Mouse (Mus musculus) G1E (cell line): Measurements from ENCODE around the gene Casr. TPM values are rescaled to one million over a fixed set of nuclear protein-coding genes. Genes with fewer than 3 reads are reported as not detected.

Experiments used
- ATAC-seq: 2 replicates; pipeline ENCODE4 v1.8.0; 2016; ENCODE audit warnings: mild to moderate bottlenecking; ENCODE audit not compliant: insufficient number of reproducible peaks, poor library complexity, low FRiP score, severe bottlenecking; ENCODE audit errors: extremely low read depth
- DNase-seq: peaks from one replicate; pipeline ENCODE4 v3.0.0; 2012; ENCODE audit warnings: low spot score
- H3K27me3 ChIP-seq: 2 replicates; pipeline ENCODE4 v1.6.1; 2012; ENCODE audit warnings: mild to moderate bottlenecking, low read length, inconsistent platforms; ENCODE audit not compliant: insufficient read depth
- H3K36me3 ChIP-seq: replicated peaks from 2 replicates; pipeline ENCODE3; 2012; ENCODE audit warnings: mild to moderate bottlenecking, inconsistent platforms
- H3K4me1 ChIP-seq: 2 replicates; pipeline ENCODE4 v1.6.1; 2012; ENCODE audit warnings: low read depth, low read length, inconsistent platforms, mixed read lengths; ENCODE audit not compliant: insufficient read depth
- H3K4me3 ChIP-seq: 2 replicates; pipeline ENCODE4 v1.5.1; 2012; ENCODE audit warnings: low read depth, mild to moderate bottlenecking, inconsistent platforms, low read length, moderate library complexity, mixed read lengths
- H3K9me3 ChIP-seq: replicated peaks from 2 replicates; pipeline ENCODE4 v1.6.1; 2012; ENCODE audit warnings: inconsistent platforms
- CTCF ChIP-seq: IDR thresholded peaks from 2 replicates; pipeline ENCODE4 v1.5.1; 2012; ENCODE audit warnings: low read depth, low read length, inconsistent platforms, mixed read lengths
- GATA1 ChIP-seq: IDR thresholded peaks from 2 replicates; pipeline ENCODE4 v1.6.1; 2012; ENCODE audit warnings: borderline replicate concordance, low read length, inconsistent platforms, mixed read lengths
- GATA2 ChIP-seq: IDR thresholded peaks from 2 replicates; pipeline ENCODE4 v1.6.1; 2012; ENCODE audit warnings: low read depth, low read length, inconsistent platforms, borderline replicate concordance
- POLR2AphosphoS5 ChIP-seq: IDR thresholded peaks from 2 replicates; pipeline ENCODE4 v1.6.1; 2012; ENCODE audit warnings: low read depth, low read length, inconsistent platforms; ENCODE audit not compliant: insufficient replicate concordance
- TAL1 ChIP-seq: conservative IDR thresholded peaks from 2 replicates; pipeline ENCODE4 v1.6.1; 2012; ENCODE audit warnings: low read depth, low read length, inconsistent platforms, mixed read lengths
- polyA plus RNA-seq: library from polyadenylated mRNA; stranded (reverse); fragments of >175 nt; gene quantifications from 2 replicates; pipeline ENCODE4 v1.2.3, GENCODE M21; 2012
- total RNA-seq, 2 experiments: library from RNA; stranded (forward) in 1 of 2; stranded (reverse) in 1 of 2; fragments of 200-1000 nt in 1 of 2; fragments of >200 nt in 1 of 2; fragmentation: Nextera tagmentation in 1 of 2; gene quantifications; 2 replicates each; pipeline ENCODE4 v1.2.3; 2014 to 2017

The Casr gene
- total and polyA plus RNA-seq, 3 experiments = 0.44 TPM; not detected in 2

- ATAC-seq = no peak
- Histone ChIP-seq H3K4me3 (no peak overlapping the region), H3K9me3 (no peaks in the 10 kb centered on the region), H3K27me3 (peaks cover 3% of the 10 kb centered on the region), H3K4me1 (peaks cover 5% of the 10 kb centered on the region), H3K36me3 (no peaks in the 10 kb centered on the region)
- TF ChIP-seq CTCF = peak; percentile 56
- TF ChIP-seq GATA1 = no peak
- no peak for DNase-seq
Observed at GRCm38 (mm10) chr16:36473217-36474216, 88.4 kb downstream of the Casr start.

GRCm38 (mm10) chr16:36471066-36471633 is 90.8 kb downstream of the Casr start:
- peaks cover 5% of the 10 kb centered on the region for H3K4me1 ChIP-seq
- H3K9me3 ChIP-seq = no peaks in the 10 kb centered on the region
- no peak for TF ChIP-seq CTCF
- TF ChIP-seq GATA2 = no peak
- TF ChIP-seq TAL1 = no peak
- no peak for TF ChIP-seq POLR2AphosphoS5
- TF ChIP-seq GATA1 = no peak
- no peak for DNase-seq
- no peak overlapping the region for H3K4me3 ChIP-seq
- H3K27me3 ChIP-seq = peaks cover 7% of the 10 kb centered on the region; the same call in 1 of the 2 replicates
- no peaks in the 10 kb centered on the region for H3K36me3 ChIP-seq
- no peak for ATAC-seq

GRCm38 (mm10) chr16:36469955-36470478 is 91.9 kb downstream of the Casr start:
- Histone ChIP-seq H3K36me3 (no peaks in the 10 kb centered on the region), H3K27me3 (peaks cover 9% of the 10 kb centered on the region; the same call in 1 of the 2 replicates), H3K4me3 (no peak overlapping the region), H3K9me3 (no peaks in the 10 kb centered on the region), H3K4me1 (peaks cover 5% of the 10 kb centered on the region)
- DNase-seq (no peak), ATAC-seq (no peak)
- TF ChIP-seq GATA2 (no peak), POLR2AphosphoS5 (no peak), CTCF (0 out of 2 replicates have a peak, but pooled peaks have one; percentile 26), TAL1 (no peak)

GRCm38 (mm10) chr16:36469367-36469766 is 92.6 kb downstream of the Casr start:
- H3K36me3 ChIP-seq = no peaks in the 10 kb centered on the region
- DNase-seq = no peak

GRCm38 (mm10) chr16:36468862-36469261 is 93.1 kb downstream of the Casr start:
- DNase-seq = no peak
- H3K36me3 ChIP-seq = no peaks in the 10 kb centered on the region
- no peak for ATAC-seq
- no peaks in the 10 kb centered on the region for H3K9me3 ChIP-seq
- H3K4me3 ChIP-seq = no peak overlapping the region
- no peak for TF ChIP-seq TAL1
- peak; percentile 14; the same call in 1 of the 2 replicates for TF ChIP-seq CTCF
- H3K4me1 ChIP-seq = peaks cover 3% of the 10 kb centered on the region
- H3K27me3 ChIP-seq = peaks cover 8% of the 10 kb centered on the region; the same call in 1 of the 2 replicates

More at GRCm38 (mm10) chr16:36469367-36469766, 92.6 kb downstream of the Casr start:
- Histone ChIP-seq H3K9me3 (no peaks in the 10 kb centered on the region), H3K4me1 (peaks cover 5% of the 10 kb centered on the region), H3K4me3 (no peak overlapping the region), H3K27me3 (peaks cover 9% of the 10 kb centered on the region; the same call in 1 of the 2 replicates)
- no peak for TF ChIP-seq TAL1
- no peak for TF ChIP-seq POLR2AphosphoS5
- no peak for TF ChIP-seq GATA1
- no peak for TF ChIP-seq CTCF
- TF ChIP-seq GATA2 = no peak
- ATAC-seq = no peak

- no peak for TF ChIP-seq TAL1
- no peaks in the 10 kb centered on the region for H3K4me1 ChIP-seq
- H3K4me3 ChIP-seq = no peak overlapping the region
- H3K36me3 ChIP-seq = no peaks in the 10 kb centered on the region
- peaks cover 6% of the 10 kb centered on the region; the same call in 1 of the 2 replicates for H3K27me3 ChIP-seq
- no peaks in the 10 kb centered on the region for H3K9me3 ChIP-seq
- no peak for ATAC-seq
- no peak for DNase-seq
Observed at GRCm38 (mm10) chr16:36467936-36468335, 94.0 kb downstream of the Casr start.
